Mouse (Mus musculus) stomach, embryonic 14.5 days (tissue): ENCODE measurements around the gene Nup214. TPM values are rescaled to one million over a fixed set of nuclear protein-coding genes. Genes with fewer than 3 reads are reported as not detected.

Source experiments
- ATAC-seq: fragments of 200-750 bp; cut with Nextera tagmentation; 2 replicates; pipeline ENCODE4 v1.8.0; 2017; ENCODE audit warnings: low read depth, moderate TSS enrichment; ENCODE audit not compliant: insufficient number of reproducible peaks, insufficient read depth, low FRiP score
- H3K27ac ChIP-seq: fragments of 300-500 bp; sonication (generic); 2 replicates; pipeline ENCODE4 v1.5.1; 2014; ENCODE audit warnings: mild to moderate bottlenecking, low read length, moderate library complexity, mixed read lengths
- H3K27me3 ChIP-seq: fragments of 300-500 bp; sonication (generic); 2 replicates; pipeline ENCODE4 v1.6.1; 2014; ENCODE audit warnings: low read length, control low read depth, mixed read lengths; ENCODE audit not compliant: control insufficient read depth, insufficient read depth
- H3K36me3 ChIP-seq: fragments of 300-500 bp; sonication (generic); 2 replicates; pipeline ENCODE4 v1.6.1; 2014; ENCODE audit warnings: mild to moderate bottlenecking, control low read depth, low read length, moderate library complexity, mixed read lengths; ENCODE audit not compliant: control insufficient read depth, insufficient read depth
- H3K4me1 ChIP-seq: fragments of 300-500 bp; sonication (generic); 2 replicates; pipeline ENCODE4 v1.6.1; 2014; ENCODE audit warnings: low read length, control low read depth, mixed read lengths; ENCODE audit not compliant: control insufficient read depth, insufficient read depth
- H3K4me2 ChIP-seq: fragments of 300-500 bp; sonication (generic); replicated peaks from 2 replicates; pipeline ENCODE4 v1.6.1; 2014; ENCODE audit warnings: low read depth, low read length, control low read depth
- H3K4me3 ChIP-seq: fragments of 300-500 bp; sonication (generic); 2 replicates; pipeline ENCODE4 v1.5.1; 2014; ENCODE audit warnings: low read depth, low read length, control low read depth
- H3K9ac ChIP-seq: fragments of 300-500 bp; sonication (generic); replicated peaks from 2 replicates; pipeline ENCODE4 v1.6.1; 2014; ENCODE audit warnings: low read depth, mild to moderate bottlenecking, control low read depth, low read length, moderate library complexity, mixed read lengths
- H3K9me3 ChIP-seq: fragments of 300-500 bp; sonication (generic); 2 replicates; pipeline ENCODE4 v1.6.1; 2016; ENCODE audit warnings: low read depth, low read length, control low read depth; ENCODE audit not compliant: control insufficient read depth
- WGBS: fragments of 180-500 bp; shearing (Covaris S2); extraction: QIAGEN DNeasy Blood & Tissue Kit; methylation state at CpG from one replicate; pipeline ENCODE4 v1.1.7; 2014; 5-methylcytosine and 5-hydroxymethylcytosine counted together
- polyA plus RNA-seq: library from polyadenylated mRNA; unstranded; fragments of >200 nt; fragmentation: Nextera tagmentation; extraction: Ambion mirVana; gene quantifications from 2 replicates; pipeline ENCODE4 v1.2.1, GENCODE M21; 2014

Nup214 gene
- polyA plus RNA-seq, 1 experiment from 2014 or later, result 93.9 TPM

DNA sequence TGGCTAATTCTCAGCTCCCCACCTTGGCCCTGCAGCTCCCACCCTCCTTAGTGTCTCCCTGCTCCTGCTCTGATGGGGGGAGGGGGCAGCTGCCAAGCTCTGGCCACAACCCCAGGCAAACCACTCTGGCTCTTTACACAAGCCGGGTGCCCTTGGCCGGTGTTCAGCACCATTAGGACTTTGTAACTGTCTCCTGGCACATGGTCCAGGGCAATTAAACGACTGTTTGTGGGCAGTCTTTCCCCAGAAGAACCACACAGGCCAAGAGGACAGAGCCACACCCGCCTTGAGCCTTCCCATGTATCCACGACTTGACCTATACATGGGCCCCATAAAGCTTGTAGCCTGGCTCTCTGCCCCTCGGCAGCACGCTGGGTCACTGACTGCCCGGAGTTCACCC lies 100.2 kb downstream of the Nup214 start:
- no peaks in the 10 kb centered on the region for H3K36me3 ChIP-seq
- H3K27me3 ChIP-seq, result no peaks in the 10 kb centered on the region
- no peaks in the 10 kb centered on the region for H3K9me3 ChIP-seq
- ATAC-seq, result no peak
- H3K4me2 ChIP-seq, result no peak overlapping the region
- no peaks in the 10 kb centered on the region for H3K4me1 ChIP-seq
- no peak overlapping the region for H3K27ac ChIP-seq
- H3K4me3 ChIP-seq, result no peak overlapping the region
- WGBS, result 58% methylated on average over 8 of the region's 8 CpGs
- no peak overlapping the region for H3K9ac ChIP-seq

DNA sequence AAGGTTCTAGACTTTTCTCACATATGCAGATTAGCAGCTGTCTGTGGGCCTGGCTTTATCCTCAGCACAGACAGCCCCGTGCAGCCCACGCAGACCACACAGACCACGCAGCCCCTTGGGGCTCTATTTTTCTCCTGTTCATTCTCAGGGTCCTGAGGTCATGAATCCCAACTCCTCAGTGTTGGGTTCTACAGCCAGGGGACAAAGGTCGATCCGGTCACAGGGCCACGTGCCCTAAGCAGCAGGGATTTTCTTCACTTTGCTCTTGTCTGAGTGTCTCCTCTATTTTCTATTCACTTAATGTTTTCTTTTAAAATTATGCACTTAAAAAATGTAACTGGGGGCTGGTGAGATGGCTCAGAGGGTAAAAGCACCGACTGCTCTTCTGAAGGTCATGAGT lies 101.1 kb downstream of the Nup214 start:
- no peak for ATAC-seq
- H3K36me3 ChIP-seq, result no peaks in the 10 kb centered on the region
- no peaks in the 10 kb centered on the region for H3K9me3 ChIP-seq
- H3K4me1 ChIP-seq, result no peaks in the 10 kb centered on the region
- H3K27ac ChIP-seq, result no peak overlapping the region
- no peak overlapping the region for H3K9ac ChIP-seq
- no peak overlapping the region for H3K4me2 ChIP-seq
- no peaks in the 10 kb centered on the region for H3K27me3 ChIP-seq
- 74% methylated on average over 7 of the region's 7 CpGs for WGBS
- no peak overlapping the region for H3K4me3 ChIP-seq

DNA sequence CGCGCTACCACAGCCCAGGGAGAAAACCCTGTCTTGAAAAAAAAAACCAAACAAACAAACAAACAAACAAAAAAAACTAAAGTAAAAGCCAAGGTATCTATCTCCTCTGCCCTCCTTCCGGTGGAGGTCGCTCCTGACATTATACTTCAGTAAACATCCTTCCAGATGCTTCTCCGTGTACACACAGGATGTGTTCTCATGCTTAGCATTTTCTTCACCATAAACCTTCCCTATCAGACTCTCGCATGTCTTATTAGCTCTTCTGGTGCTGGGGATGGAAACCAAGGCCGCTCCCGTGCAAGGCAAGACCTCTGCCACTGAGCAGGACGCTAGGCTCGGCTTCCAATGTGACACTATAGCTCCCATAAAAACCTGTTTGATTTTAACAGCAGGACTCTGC lies 103.5 kb downstream of the Nup214 start:
- H3K9me3 ChIP-seq, result no peaks in the 10 kb centered on the region
- peaks cover 9% of the 10 kb centered on the region for H3K27me3 ChIP-seq
- WGBS, result 78% methylated on average over 10 of the region's 10 CpGs
- H3K9ac ChIP-seq, result no peak overlapping the region
- H3K4me2 ChIP-seq, result no peak overlapping the region
- no peaks in the 10 kb centered on the region for H3K36me3 ChIP-seq
- no peaks in the 10 kb centered on the region for H3K4me1 ChIP-seq
- ATAC-seq, result no peak
- H3K27ac ChIP-seq, result peak overlapping the region; percentile 44; the same call in 1 of the 2 replicates
- H3K4me3 ChIP-seq, result no peak overlapping the region

DNA sequence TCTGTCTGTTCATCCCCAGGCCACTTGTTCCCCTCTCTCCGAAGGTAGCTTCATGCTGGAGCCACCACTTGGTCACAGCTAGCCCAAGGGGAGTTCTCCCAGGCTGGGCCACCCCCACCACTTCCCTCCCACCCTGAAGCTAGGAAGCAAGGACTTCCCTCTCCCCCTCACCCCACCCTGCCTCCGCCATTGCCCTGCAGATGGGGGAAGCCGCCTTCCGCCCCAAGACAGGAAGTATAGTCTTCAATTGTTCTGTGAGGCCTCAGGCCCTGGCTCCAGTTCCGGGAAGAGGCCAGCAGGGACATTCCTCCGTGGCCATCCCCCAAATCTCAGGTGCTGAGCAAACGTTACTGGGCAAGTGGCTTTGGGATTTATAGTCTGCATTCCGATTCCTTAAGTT lies 104.3 kb downstream of the Nup214 start:
- Histone ChIP-seq H3K36me3 (no peaks in the 10 kb centered on the region), H3K9me3 (no peaks in the 10 kb centered on the region), H3K9ac (no peak overlapping the region), H3K27me3 (peaks cover 13% of the 10 kb centered on the region), H3K27ac (no peak overlapping the region; the same call in 1 of the 2 replicates), H3K4me2 (no peak overlapping the region), H3K4me3 (no peak overlapping the region), H3K4me1 (peaks cover under 1% of the 10 kb centered on the region; the same call in 1 of the 2 replicates)
- ATAC-seq, result no peak; the same call in 1 of the 2 replicates
- 42% methylated on average over 8 of the region's 8 CpGs for WGBS

DNA sequence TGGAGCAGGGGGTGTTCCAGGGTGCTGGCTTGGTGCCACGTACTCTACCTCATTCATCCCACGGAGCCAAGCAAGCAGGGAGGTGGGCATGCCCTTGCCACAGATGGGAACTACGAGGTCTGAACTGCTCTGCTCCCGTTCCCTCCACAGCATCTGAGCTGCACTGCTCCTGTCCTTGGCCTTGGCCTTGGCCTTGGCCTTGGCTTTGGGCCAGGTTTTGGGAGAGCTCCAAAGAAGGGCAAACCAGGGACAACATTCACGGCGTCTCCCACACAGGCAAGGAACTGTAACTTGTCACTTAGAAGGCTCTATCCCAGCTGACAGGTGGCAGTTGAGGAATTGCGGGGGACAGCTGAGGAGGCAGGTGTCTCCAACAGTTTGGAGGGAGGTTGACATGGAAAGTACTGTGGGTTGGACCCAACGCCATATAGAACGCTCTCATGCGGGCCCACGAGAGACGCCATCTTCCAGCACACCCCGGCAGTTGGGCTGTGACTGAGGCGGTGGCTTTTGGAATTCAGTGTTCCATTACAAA lies 105.0 kb downstream of the Nup214 start:
- Histone ChIP-seq H3K36me3 (no peaks in the 10 kb centered on the region), H3K27me3 (peaks cover 20% of the 10 kb centered on the region), H3K4me2 (no peak overlapping the region), H3K4me1 (peaks cover 8% of the 10 kb centered on the region), H3K9ac (no peak overlapping the region), H3K9me3 (no peaks in the 10 kb centered on the region), H3K27ac (no peak overlapping the region), H3K4me3 (no peak overlapping the region)
- ATAC-seq, result no peak
- 87% methylated on average over 14 of the region's 14 CpGs for WGBS

DNA sequence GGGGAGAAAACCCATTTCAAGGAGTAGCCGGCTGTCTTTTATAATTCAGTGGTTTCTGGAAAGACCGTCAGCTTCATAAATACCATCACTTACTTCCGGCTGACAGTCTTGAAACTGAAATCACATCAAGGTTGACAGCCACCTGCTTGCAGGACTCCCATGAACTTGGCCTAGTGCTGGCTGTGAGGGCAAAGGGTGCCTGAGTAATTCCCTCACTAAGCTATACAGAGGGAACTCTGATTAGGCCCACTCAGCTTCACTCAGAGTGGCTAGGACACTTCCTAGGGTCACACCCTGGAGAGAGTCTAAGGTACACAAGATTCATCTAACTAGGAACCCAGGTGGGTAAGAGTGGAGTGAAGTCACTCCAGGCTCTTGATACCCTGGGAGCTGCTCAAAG lies 106.4 kb downstream of the Nup214 start:
- Histone ChIP-seq H3K4me3 (no peak overlapping the region), H3K9ac (no peak overlapping the region), H3K4me2 (no peak overlapping the region), H3K9me3 (no peaks in the 10 kb centered on the region), H3K27me3 (peaks cover 23% of the 10 kb centered on the region), H3K4me1 (peaks cover 8% of the 10 kb centered on the region), H3K27ac (no peak overlapping the region), H3K36me3 (no peaks in the 10 kb centered on the region)
- no peak for ATAC-seq
- WGBS, result 85% methylated on average over 3 of the region's 3 CpGs

DNA sequence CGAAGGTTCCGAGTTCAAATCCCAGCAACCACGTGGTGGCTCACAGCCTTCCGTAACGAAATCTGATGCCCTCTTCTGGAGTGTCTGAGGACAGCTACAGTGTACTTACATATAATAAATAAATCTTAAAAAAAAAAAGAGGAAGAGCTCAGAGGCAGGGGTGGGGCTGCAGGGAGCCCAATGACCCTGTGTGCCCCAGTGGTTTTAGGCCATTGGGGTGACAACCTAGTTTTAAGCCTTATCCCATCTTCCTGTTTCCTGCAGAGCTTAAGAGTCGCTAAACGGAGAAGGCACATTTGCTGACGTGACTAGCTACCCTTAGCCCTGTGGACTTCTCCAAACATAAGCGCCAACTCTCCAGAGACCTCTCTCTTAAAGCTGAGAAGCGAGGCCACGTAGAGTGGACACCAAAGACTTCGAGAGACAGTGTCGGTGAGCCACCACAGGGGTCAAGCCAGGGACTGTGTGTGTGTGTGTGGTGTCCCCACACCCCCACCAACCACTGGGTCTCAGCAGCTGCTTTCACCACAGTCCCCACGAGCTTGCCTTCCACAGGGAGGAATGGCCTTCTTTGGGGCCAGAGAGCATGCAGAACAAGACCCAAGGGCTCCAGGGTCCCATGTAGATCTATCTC lies 107.2 kb downstream of the Nup214 start:
- no peak for ATAC-seq
- H3K27me3 ChIP-seq, result peaks cover 23% of the 10 kb centered on the region
- no peak overlapping the region for H3K4me2 ChIP-seq
- H3K27ac ChIP-seq, result no peak overlapping the region
- 85% methylated on average over 14 of the region's 14 CpGs for WGBS
- no peaks in the 10 kb centered on the region for H3K36me3 ChIP-seq
- no peaks in the 10 kb centered on the region for H3K9me3 ChIP-seq
- peak overlapping the region; percentile 63; the same call in 1 of the 2 replicates for H3K4me3 ChIP-seq
- H3K4me1 ChIP-seq, result peaks cover 8% of the 10 kb centered on the region
- no peak overlapping the region for H3K9ac ChIP-seq

DNA sequence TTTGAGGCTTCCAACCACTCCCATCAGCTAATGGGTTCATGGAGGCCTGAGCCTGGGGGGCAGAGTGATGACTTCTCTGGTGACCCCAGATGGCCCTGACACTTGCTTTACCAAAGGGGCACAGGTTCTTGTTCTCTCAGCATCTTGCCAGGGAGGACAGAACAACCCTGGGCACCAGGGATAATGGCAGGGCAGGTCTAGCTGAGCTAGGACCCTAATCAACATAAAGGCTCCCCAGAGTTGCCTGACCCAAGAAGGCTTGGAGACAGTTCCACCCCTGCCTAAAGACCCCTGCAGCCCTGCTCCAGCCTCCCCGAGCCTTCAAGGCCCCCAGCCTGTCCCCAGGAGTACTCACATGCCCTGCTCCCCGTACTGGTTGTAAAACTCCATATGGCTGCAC lies 108.0 kb downstream of the Nup214 start:
- Histone ChIP-seq H3K4me2 (peak overlapping the region; percentile 100), H3K4me1 (peaks cover 8% of the 10 kb centered on the region), H3K27me3 (peaks cover 23% of the 10 kb centered on the region), H3K4me3 (peak overlapping the region; percentile 63; the same call in 1 of the 2 replicates), H3K9me3 (no peaks in the 10 kb centered on the region), H3K27ac (no peak overlapping the region), H3K36me3 (no peaks in the 10 kb centered on the region), H3K9ac (no peak overlapping the region)
- WGBS, result 20% methylated on average over 2 of the region's 2 CpGs
- ATAC-seq, result no peak
